Mouse (Mus musculus): ENCODE results near the gene Nfam1. TPM values are rescaled to one million over a fixed set of nuclear protein-coding genes. Genes with fewer than 3 reads are reported as not detected.

The Nfam1 gene
- polyA plus RNA-seq, 1 experiment = 1.5 TPM

- Histone ChIP-seq H3K4me3 (ENCODE audit: control insufficient read depth, low read depth, low read length) (no peak overlapping the region), H3K27ac (ENCODE audit: control insufficient read depth, insufficient read depth, low read depth, low read length) (no peak overlapping the region), H3K36me3 (ENCODE audit: control insufficient read depth, insufficient read depth, low read length) (no peaks in the 10 kb centered on the region), H3K4me1 (ENCODE audit: control insufficient read depth, insufficient read depth, low read length) (peaks cover 6% of the 10 kb centered on the region), H3K27me3 (ENCODE audit: control insufficient read depth, insufficient read depth, low read length) (no peaks in the 10 kb centered on the region)
- TF ChIP-seq POLR2A (IDR thresholded peaks at IDR 0.05; ENCODE audit: control insufficient read depth, low read depth, low read length) (no peak), CTCF (IDR thresholded peaks at IDR 0.05; ENCODE audit: control insufficient read depth, insufficient read depth, insufficient replicate concordance, low read depth, low read length) (no peak)
These were observed 51.2 kb downstream of the Nfam1 start for GRCm38 (mm10) chr15:82981676-82982520.

DNA sequence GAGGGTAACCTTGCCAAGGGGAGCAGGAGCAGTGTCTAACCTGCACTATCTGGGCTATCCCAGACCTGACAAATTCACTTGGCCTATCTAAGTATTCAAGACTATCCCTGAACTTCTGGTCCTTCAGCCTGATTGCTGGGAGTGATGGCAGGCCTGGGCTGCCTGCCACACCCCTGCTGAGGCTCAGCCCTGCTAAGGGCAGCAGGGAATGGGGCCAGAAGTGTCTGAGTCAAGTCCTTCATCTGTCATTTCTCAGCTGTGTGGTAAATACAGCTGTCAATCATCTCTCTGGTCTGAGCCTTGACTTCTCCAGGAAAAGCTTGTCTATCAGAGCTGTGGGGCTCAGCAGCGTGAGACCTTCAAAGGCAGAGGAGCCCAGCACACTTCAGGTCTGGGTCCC lies 53.6 kb downstream of the Nfam1 start:
- H3K4me1 ChIP-seq (ENCODE audit: control insufficient read depth, insufficient read depth, low read length) = no peaks in the 10 kb centered on the region
- no peak overlapping the region for H3K27ac ChIP-seq (ENCODE audit: control insufficient read depth, insufficient read depth, low read depth, low read length)
- H3K27me3 ChIP-seq (ENCODE audit: control insufficient read depth, insufficient read depth, low read length) = no peaks in the 10 kb centered on the region
- no peak overlapping the region for H3K4me3 ChIP-seq (ENCODE audit: control insufficient read depth, low read depth, low read length)
- no peak for TF ChIP-seq CTCF (IDR thresholded peaks at IDR 0.05; ENCODE audit: control insufficient read depth, insufficient read depth, insufficient replicate concordance, low read depth, low read length)
- TF ChIP-seq POLR2A (IDR thresholded peaks at IDR 0.05; ENCODE audit: control insufficient read depth, low read depth, low read length) = no peak
- no peaks in the 10 kb centered on the region for H3K36me3 ChIP-seq (ENCODE audit: control insufficient read depth, insufficient read depth, low read length)

DNA sequence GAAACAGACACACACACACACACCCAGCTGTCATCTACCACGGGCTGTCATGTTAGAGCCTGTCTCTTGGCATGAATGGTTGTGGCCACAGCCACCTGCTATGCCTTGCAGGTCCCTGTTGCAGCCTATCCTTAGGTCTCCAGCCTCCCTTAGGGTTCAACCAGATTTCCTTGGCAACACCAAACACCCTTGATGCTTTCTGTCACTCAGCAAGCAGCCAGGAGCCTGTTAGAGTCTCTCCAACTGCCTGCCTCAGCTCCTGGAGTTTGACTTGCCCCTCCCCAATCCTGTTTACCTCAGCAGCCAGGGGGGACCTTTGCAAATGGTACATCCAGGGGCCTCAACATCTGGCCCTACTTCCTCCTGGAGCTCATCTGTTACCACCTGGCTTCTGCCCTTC lies 58.6 kb downstream of the Nfam1 start:
- Histone ChIP-seq H3K27ac (ENCODE audit: control insufficient read depth, insufficient read depth, low read depth, low read length) (no peak overlapping the region), H3K36me3 (ENCODE audit: control insufficient read depth, insufficient read depth, low read length) (no peaks in the 10 kb centered on the region), H3K27me3 (ENCODE audit: control insufficient read depth, insufficient read depth, low read length) (no peaks in the 10 kb centered on the region), H3K4me3 (ENCODE audit: control insufficient read depth, low read depth, low read length) (no peak overlapping the region), H3K4me1 (ENCODE audit: control insufficient read depth, insufficient read depth, low read length) (no peaks in the 10 kb centered on the region)
- TF ChIP-seq POLR2A (IDR thresholded peaks at IDR 0.05; ENCODE audit: control insufficient read depth, low read depth, low read length) = no peak
- no peak for TF ChIP-seq CTCF (IDR thresholded peaks at IDR 0.05; ENCODE audit: control insufficient read depth, insufficient read depth, insufficient replicate concordance, low read depth, low read length)

DNA sequence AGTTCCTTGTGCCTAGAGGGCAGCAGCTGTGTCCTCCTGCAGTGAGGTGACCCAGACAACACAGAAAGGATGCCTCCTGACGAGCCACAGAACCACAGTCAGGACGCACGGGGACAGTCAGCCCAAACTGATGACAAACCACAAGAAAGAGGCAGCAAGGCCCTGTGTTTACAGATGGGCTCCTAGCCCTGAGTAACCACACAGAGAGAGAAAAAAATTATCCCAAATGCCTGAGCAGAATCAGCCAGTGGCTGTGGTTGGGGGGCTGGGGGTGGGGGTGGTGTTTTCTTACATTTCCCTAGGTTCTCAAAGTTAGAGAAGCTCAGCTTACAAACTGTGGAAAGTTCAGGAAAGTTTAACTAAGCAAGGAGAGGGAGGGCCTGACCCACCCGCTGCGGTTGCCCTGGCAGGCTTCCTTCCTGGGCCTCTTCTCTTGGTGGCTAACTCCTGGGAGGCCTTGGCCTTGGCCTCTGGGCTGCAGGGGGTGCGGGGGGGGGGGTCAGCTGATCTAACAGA lies 63.8 kb downstream of the Nfam1 start:
- no peak for TF ChIP-seq CTCF (IDR thresholded peaks at IDR 0.05; ENCODE audit: control insufficient read depth, insufficient read depth, insufficient replicate concordance, low read depth, low read length)
- TF ChIP-seq POLR2A (IDR thresholded peaks at IDR 0.05; ENCODE audit: control insufficient read depth, low read depth, low read length) = no peak
- Histone ChIP-seq H3K27ac (ENCODE audit: control insufficient read depth, insufficient read depth, low read depth, low read length) (no peak overlapping the region), H3K27me3 (ENCODE audit: control insufficient read depth, insufficient read depth, low read length) (no peaks in the 10 kb centered on the region), H3K4me1 (ENCODE audit: control insufficient read depth, insufficient read depth, low read length) (peaks cover 10% of the 10 kb centered on the region), H3K4me3 (ENCODE audit: control insufficient read depth, low read depth, low read length) (no peak overlapping the region), H3K36me3 (ENCODE audit: control insufficient read depth, insufficient read depth, low read length) (no peaks in the 10 kb centered on the region)

DNA sequence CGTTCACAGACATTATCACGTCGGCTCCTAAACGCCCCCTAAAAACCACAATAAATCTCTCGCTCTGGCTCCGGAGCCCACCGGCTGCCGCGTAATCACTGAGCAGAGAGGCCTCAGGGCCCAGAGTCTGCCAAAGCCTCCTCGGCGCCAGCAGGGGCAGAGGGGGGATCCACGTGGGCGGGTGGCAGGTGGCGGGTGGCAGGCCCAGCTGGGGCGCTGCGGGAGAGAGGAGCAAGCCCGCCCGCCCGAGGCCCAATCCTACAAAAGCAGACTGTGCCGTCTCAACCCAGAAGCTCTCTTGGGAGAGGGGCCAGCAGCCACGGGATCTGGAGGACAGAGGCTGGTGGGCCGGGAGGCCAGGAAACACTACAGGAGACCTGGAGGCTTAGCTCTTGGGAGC lies 64.7 kb downstream of the Nfam1 start:
- Histone ChIP-seq H3K4me1 (ENCODE audit: control insufficient read depth, insufficient read depth, low read length) (peaks cover 12% of the 10 kb centered on the region), H3K4me3 (ENCODE audit: control insufficient read depth, low read depth, low read length) (no peak overlapping the region)

GRCm38 (mm10) chr15:82967947-82968346 lies 65.2 kb downstream of the Nfam1 start:
- Histone ChIP-seq H3K27me3 (ENCODE audit: control insufficient read depth, insufficient read depth, low read length) (no peaks in the 10 kb centered on the region), H3K4me3 (ENCODE audit: control insufficient read depth, low read depth, low read length) (no peak overlapping the region), H3K27ac (ENCODE audit: control insufficient read depth, insufficient read depth, low read depth, low read length) (no peak overlapping the region), H3K36me3 (ENCODE audit: control insufficient read depth, insufficient read depth, low read length) (no peaks in the 10 kb centered on the region), H3K4me1 (ENCODE audit: control insufficient read depth, insufficient read depth, low read length) (peaks cover 14% of the 10 kb centered on the region)
- no peak for TF ChIP-seq POLR2A (IDR thresholded peaks at IDR 0.05; ENCODE audit: control insufficient read depth, low read depth, low read length)

More for the DNA sequence above, 64.7 kb downstream of the Nfam1 start:
- no peaks in the 10 kb centered on the region for H3K36me3 ChIP-seq (ENCODE audit: control insufficient read depth, insufficient read depth, low read length)
- H3K27ac ChIP-seq (ENCODE audit: control insufficient read depth, insufficient read depth, low read depth, low read length) = no peak overlapping the region
- TF ChIP-seq CTCF (IDR thresholded peaks at IDR 0.05; ENCODE audit: control insufficient read depth, insufficient read depth, insufficient replicate concordance, low read depth, low read length) (no peak), POLR2A (IDR thresholded peaks at IDR 0.05; ENCODE audit: control insufficient read depth, low read depth, low read length) (no peak)
- no peaks in the 10 kb centered on the region for H3K27me3 ChIP-seq (ENCODE audit: control insufficient read depth, insufficient read depth, low read length)

DNA sequence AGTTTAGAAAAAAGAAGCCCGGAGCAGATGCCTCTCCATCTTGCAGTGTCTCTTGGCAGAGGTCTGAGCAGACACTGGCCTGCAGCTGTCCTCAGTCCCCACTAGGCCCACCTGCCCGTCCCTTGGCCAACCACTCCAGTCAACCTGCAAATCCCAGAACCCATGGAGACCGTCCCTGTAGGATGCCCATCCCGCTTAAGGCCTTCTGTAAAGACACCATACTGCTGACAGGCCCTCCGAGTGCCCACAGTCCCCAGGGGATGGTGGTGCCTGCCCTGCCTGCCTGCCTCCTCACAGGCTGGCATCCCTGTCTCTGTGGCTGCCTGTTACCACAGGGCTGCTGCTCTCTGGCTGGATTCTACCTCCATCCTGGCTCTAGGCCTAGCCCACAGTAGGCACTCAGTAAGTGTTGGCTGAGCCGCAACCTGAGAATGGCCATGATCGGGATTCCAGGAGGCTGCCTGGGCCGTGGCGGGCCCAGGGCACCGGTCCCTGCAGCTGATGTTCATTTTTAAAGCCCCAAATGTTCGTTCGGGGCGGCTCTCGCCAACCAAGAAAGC lies 68.8 kb downstream of the Nfam1 start:
- no peak for TF ChIP-seq POLR2A (IDR thresholded peaks at IDR 0.05; ENCODE audit: control insufficient read depth, low read depth, low read length)
- TF ChIP-seq CTCF (IDR thresholded peaks at IDR 0.05; ENCODE audit: control insufficient read depth, insufficient read depth, insufficient replicate concordance, low read depth, low read length) = no peak
- Histone ChIP-seq H3K27me3 (ENCODE audit: control insufficient read depth, insufficient read depth, low read length) (no peaks in the 10 kb centered on the region), H3K27ac (ENCODE audit: control insufficient read depth, insufficient read depth, low read depth, low read length) (no peak overlapping the region), H3K4me1 (ENCODE audit: control insufficient read depth, insufficient read depth, low read length) (peaks cover 24% of the 10 kb centered on the region), H3K36me3 (ENCODE audit: control insufficient read depth, insufficient read depth, low read length) (no peaks in the 10 kb centered on the region), H3K4me3 (ENCODE audit: control insufficient read depth, low read depth, low read length) (no peak overlapping the region)

Measured in testis, adult 2 months (tissue).